Mouse (Mus musculus) G1E-ER4 (cell line): ENCODE data around the gene Tmem88. TPM values are rescaled to one million over a fixed set of nuclear protein-coding genes. Genes with fewer than 3 reads are reported as not detected.

ENCODE experiments used
- GATA1 ChIP-seq: IDR thresholded peaks from one replicate; pipeline ENCODE4 v1.8.0; 2012; ENCODE audit warnings: low read length, inconsistent platforms
- polyA plus RNA-seq: library from polyadenylated mRNA; stranded (reverse); fragments of >175 nt; gene quantifications from 2 replicates; pipeline ENCODE4 v1.2.3, GENCODE M21; 2012

Tmem88 gene
- polyA plus RNA-seq, 1 experiment = 3.6 TPM

GRCm38 (mm10) chr11:69366157-69366854 lies 31.7 kb downstream of the Tmem88 start:
- no peak for TF ChIP-seq GATA1

DNA sequence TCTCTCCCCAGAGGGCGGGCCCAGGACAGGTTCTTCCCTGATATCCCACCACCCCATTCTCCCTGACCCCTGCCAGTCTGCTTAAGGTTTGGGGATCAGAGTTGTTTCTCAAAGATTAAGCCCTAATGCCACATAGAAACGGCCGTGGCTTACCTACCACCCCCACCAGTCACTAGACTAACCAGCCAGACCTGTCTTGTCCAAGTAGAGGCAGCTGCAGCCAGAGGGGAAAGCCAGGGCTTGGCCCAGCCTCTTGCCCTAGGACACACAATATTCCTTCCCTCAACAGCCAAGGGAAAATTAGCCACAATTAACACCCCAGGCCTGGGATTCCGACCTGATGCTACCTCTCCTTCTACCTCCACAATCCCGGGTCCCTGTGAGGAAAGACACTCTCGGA lies 32.3 kb downstream of the Tmem88 start:
- no peak for TF ChIP-seq GATA1

GRCm38 (mm10) chr11:69364910-69365309 lies 33.1 kb downstream of the Tmem88 start:
- no peak for TF ChIP-seq GATA1

- no peak for TF ChIP-seq GATA1
Observed at GRCm38 (mm10) chr11:69364376-69364775, 33.7 kb downstream of the Tmem88 start.

- TF ChIP-seq GATA1 = no peak
Observed at GRCm38 (mm10) chr11:69362479-69362878, 35.6 kb downstream of the Tmem88 start.

GRCm38 (mm10) chr11:69362021-69362420 lies 36.0 kb downstream of the Tmem88 start:
- no peak for TF ChIP-seq GATA1

- no peak for TF ChIP-seq GATA1
Observed at GRCm38 (mm10) chr11:69357690-69358089, 40.3 kb downstream of the Tmem88 start.

DNA sequence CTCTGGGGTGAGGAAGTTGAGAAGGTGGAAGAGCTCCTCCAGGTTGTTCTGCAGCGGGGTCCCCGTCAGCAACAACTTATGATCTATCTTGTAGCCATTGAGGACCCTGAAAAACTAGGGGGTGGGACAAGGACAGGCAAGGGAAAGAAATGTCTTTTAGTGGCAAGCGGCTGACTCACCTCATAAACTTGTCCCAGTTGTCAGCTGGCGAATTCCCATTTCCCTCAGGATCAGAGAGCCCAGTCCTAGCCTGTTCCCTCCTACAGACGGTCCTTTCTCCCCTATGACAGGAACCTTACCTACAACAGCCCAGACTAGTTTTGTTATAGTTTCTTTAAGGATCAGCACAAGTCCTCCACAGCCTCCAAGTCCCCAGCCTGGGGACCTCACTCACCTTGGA lies 41.5 kb downstream of the Tmem88 start:
- no peak for TF ChIP-seq GATA1

Other genes starting within 250 kb of the Tmem88 start
- gene Alox12b, start 241.2 kb downstream of the Tmem88 start, polyA plus RNA-seq = not detected in 2 replicates
- gene Alox8, start 200.4 kb downstream of the Tmem88 start, polyA plus RNA-seq = not detected in 2 replicates
- not detected in 2 replicates for gene Gucy2e, start 161.2 kb downstream of the Tmem88 start, polyA plus RNA-seq
- gene Cntrob, start 74.5 kb downstream of the Tmem88 start, polyA plus RNA-seq = 39.6 and 50.3 TPM in 2 replicates
- gene Trappc1, start 74.3 kb downstream of the Tmem88 start, polyA plus RNA-seq = 4.2 and 6.8 TPM in 2 replicates
- 2.1 and 2.7 TPM in 2 replicates for gene Kcnab3, start 72.0 kb downstream of the Tmem88 start, polyA plus RNA-seq
- gene Rnf227, start 57.8 kb downstream of the Tmem88 start, polyA plus RNA-seq = not detected in 2 replicates
- gene Chd3, start 28.8 kb downstream of the Tmem88 start, polyA plus RNA-seq = 279 and 331 TPM in 2 replicates
- gene Naa38, start 2.7 kb downstream of the Tmem88 start, polyA plus RNA-seq = 126 and 142 TPM in 2 replicates
- gene Cyb5d1, start 2.6 kb downstream of the Tmem88 start, polyA plus RNA-seq = 7.4 and 7.5 TPM in 2 replicates
- gene Kdm6b, start 15.4 kb upstream of the Tmem88 start, polyA plus RNA-seq = 59.3 and 72.1 TPM in 2 replicates
- gene Dnah2, start 150.9 kb upstream of the Tmem88 start, polyA plus RNA-seq = 0.01 and 0.02 TPM in 2 replicates
- gene Efnb3, start 162.0 kb upstream of the Tmem88 start, polyA plus RNA-seq = 0.66 and 0.68 TPM in 2 replicates
- gene Wrap53, start 182.0 kb upstream of the Tmem88 start, polyA plus RNA-seq = 11.0 and 23.0 TPM in 2 replicates
- 209 and 211 TPM in 2 replicates for gene Trp53, start 182.1 kb upstream of the Tmem88 start, polyA plus RNA-seq
- gene Atp1b2, start 207.7 kb upstream of the Tmem88 start, polyA plus RNA-seq = 69.6 and 87.4 TPM in 2 replicates
- gene Shbg, start 219.7 kb upstream of the Tmem88 start, polyA plus RNA-seq = not detected in 2 replicates
- not detected in 2 replicates for gene Sat2, start 223.8 kb upstream of the Tmem88 start, polyA plus RNA-seq
- 76.6 and 104 TPM in 2 replicates for gene Fxr2, start 234.8 kb upstream of the Tmem88 start, polyA plus RNA-seq